29 mouse cellular contexts compared by ENCODE assay signal in the genomic region with DNA sequence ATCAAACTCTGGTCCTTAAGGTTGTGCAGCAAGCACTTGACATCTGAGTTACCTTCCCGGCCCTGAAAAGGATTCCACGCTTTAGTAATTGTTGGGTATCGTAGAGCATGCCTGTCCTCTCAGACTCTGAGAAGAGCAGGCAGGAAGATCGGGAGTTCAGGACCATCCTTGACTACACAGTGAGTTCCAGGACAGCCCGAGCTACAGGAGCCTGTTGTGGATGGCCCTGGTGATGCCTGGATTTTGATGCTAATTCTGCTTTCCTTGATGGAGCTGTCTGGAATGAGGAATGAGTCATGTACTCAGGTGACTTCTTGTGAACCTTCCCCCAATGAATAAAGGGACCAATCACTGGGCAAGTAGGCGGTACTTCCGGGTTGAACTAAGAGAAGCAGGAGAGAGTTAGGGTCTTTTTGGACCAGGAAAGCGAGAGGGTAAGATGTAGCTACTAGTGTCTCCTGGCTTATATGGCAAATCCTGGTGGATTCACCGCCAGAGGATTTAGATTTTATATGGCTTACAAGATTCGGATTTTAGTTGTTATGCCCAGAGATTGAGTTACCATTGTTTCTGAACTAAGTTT. TPM values are rescaled to one million over a fixed set of nuclear protein-coding genes. Genes with fewer than 3 reads are reported as not detected.
DNase-seq lines count a peak whose midpoint lies in the region; ATAC-seq and TF ChIP-seq lines count a peak whose summit lies in the region.
"Had no signal": no experiment of that assay in that cellular context is flagged by ENCODE, and none has a peak within 500 bp of the region (broad histone marks: within the 10 kb centered on the region; RNA-seq: fewer than 3 reads in every experiment).

No protein-coding gene starts in this region.

- ATAC-seq in liver, postnatal 0 days = no peak
- ATAC-seq in hindbrain, embryonic 12.5 days (ENCODE audit: low FRiP score) = no peak
- ATAC-seq: activated CD4-positive, CD25-positive, alpha-beta regulatory T cell, adult 4 months; forebrain, embryonic 14.5 days; forebrain, postnatal 0 days; hindbrain, postnatal 0 days; inflammation-experienced regulatory T-cells, adult 6 months; intestine, embryonic 16.5 days had no signal

- 82% methylated on average over 10 of the region's 10 CpGs for WGBS in heart, embryonic 10.5 days
- WGBS in liver, postnatal 0 days (ENCODE audit: insufficient replicate concordance) = 72% methylated on average over 10 of the region's 10 CpGs
- WGBS in hindbrain, embryonic 12.5 days = 85% methylated on average over 10 of the region's 10 CpGs

- TF ChIP-seq EP300 in liver, postnatal 0 days (IDR thresholded peaks at IDR 0.05; ENCODE audit: low read depth) = no peak

- peak; percentile 63 for DNase-seq in heart, embryonic 10.5 days (ENCODE audit: low spot score)
- no peak for DNase-seq in heart, postnatal 4 days
- DNase-seq in ES-CJ7 (ENCODE audit: low read depth, low spot score) (peak; percentile 89), WW6 (ENCODE audit: low read depth, low spot score) (peak; percentile 55)
- no peak for DNase-seq in liver, postnatal 0 days
- DNase-seq in right cerebral cortex, postnatal 4 days = no peak
- DNase-seq: adrenal gland, postnatal 10 days; adrenal gland, postnatal 36 days; B cell, adult 2 months; cerebellum, adult 2 months; cerebellum, adult 9-11 months; cerebellum, postnatal 25 days; forebrain, postnatal 0 days; gastrocnemius, adult 2 months; gastrocnemius, postnatal 14 days; heart, adult 18-20 months; heart, postnatal 14 days; kidney, adult 18-20 months had no signal

- no peak overlapping the region for H3K27ac ChIP-seq in heart, embryonic 10.5 days
- H3K27ac ChIP-seq in liver, postnatal 0 days (ENCODE audit: low read depth) = no peak overlapping the region
- H3K27ac ChIP-seq in hindbrain, embryonic 12.5 days = no peak overlapping the region
- H3K27ac ChIP-seq: embryonic facial prominence, embryonic 12.5 days; embryonic facial prominence, embryonic 15.5 days; gastrocnemius, adult 2 months; heart, embryonic 13.5 days; hindbrain, embryonic 10.5 days; hindbrain, embryonic 14.5 days; hindbrain, postnatal 0 days had no signal

- H3K36me3 ChIP-seq in heart, embryonic 10.5 days = no peaks in the 10 kb centered on the region
- no peaks in the 10 kb centered on the region for H3K36me3 ChIP-seq in liver, postnatal 0 days (replicated peaks; ENCODE audit: insufficient read depth, low read length)
- H3K36me3 ChIP-seq in hindbrain, embryonic 12.5 days = no peaks in the 10 kb centered on the region
- H3K36me3 ChIP-seq: embryonic facial prominence, embryonic 12.5 days; embryonic facial prominence, embryonic 15.5 days; heart, embryonic 13.5 days; hindbrain, embryonic 10.5 days had no signal

- TF ChIP-seq CTCF in liver, postnatal 0 days (IDR thresholded peaks at IDR 0.05; ENCODE audit: low read depth) = no peak

- H3K4me1 ChIP-seq in heart, embryonic 10.5 days = no peaks in the 10 kb centered on the region
- H3K4me1 ChIP-seq in liver, postnatal 0 days (ENCODE audit: insufficient read depth) = no peaks in the 10 kb centered on the region
- no peaks in the 10 kb centered on the region for H3K4me1 ChIP-seq in hindbrain, embryonic 12.5 days
- H3K4me1 ChIP-seq: embryonic facial prominence, embryonic 12.5 days; embryonic facial prominence, embryonic 15.5 days; heart, embryonic 13.5 days; hindbrain, embryonic 10.5 days had no signal

- no peak overlapping the region for H3K4me2 ChIP-seq in liver, postnatal 0 days (ENCODE audit: low read depth, low read length)
- H3K4me2 ChIP-seq in hindbrain, embryonic 12.5 days (replicated peaks) = no peak overlapping the region
- H3K4me2 ChIP-seq: embryonic facial prominence, embryonic 12.5 days; embryonic facial prominence, embryonic 15.5 days; heart, embryonic 13.5 days; hindbrain, embryonic 14.5 days had no signal

- H3K27me3 ChIP-seq in heart, embryonic 10.5 days (ENCODE audit: insufficient read depth, poor library complexity, severe bottlenecking) = no peaks in the 10 kb centered on the region
- no peaks in the 10 kb centered on the region for H3K27me3 ChIP-seq in liver, postnatal 0 days (ENCODE audit: insufficient read depth, low read length)
- no peaks in the 10 kb centered on the region for H3K27me3 ChIP-seq in hindbrain, embryonic 12.5 days
- H3K27me3 ChIP-seq: embryonic facial prominence, embryonic 12.5 days; embryonic facial prominence, embryonic 15.5 days; heart, embryonic 13.5 days had no signal

- H3K9ac ChIP-seq in liver, postnatal 0 days (replicated peaks) = no peak overlapping the region
- no peak overlapping the region for H3K9ac ChIP-seq in hindbrain, embryonic 12.5 days
- H3K9ac ChIP-seq: embryonic facial prominence, embryonic 12.5 days; embryonic facial prominence, embryonic 15.5 days; forebrain, postnatal 0 days; heart, embryonic 13.5 days; hindbrain, embryonic 14.5 days had no signal

- H3K9me3 ChIP-seq in heart, embryonic 10.5 days = no peaks in the 10 kb centered on the region
- no peaks in the 10 kb centered on the region for H3K9me3 ChIP-seq in liver, postnatal 0 days (ENCODE audit: low read length)
- H3K9me3 ChIP-seq in hindbrain, embryonic 12.5 days (replicated peaks) = no peaks in the 10 kb centered on the region
- H3K9me3 ChIP-seq: embryonic facial prominence, embryonic 12.5 days; embryonic facial prominence, embryonic 15.5 days; hindbrain, embryonic 10.5 days had no signal

- no peak overlapping the region for H3K4me3 ChIP-seq in heart, embryonic 10.5 days
- no peak overlapping the region for H3K4me3 ChIP-seq in liver, postnatal 0 days (ENCODE audit: low read depth, low read length)
- H3K4me3 ChIP-seq in hindbrain, embryonic 12.5 days = no peak overlapping the region
- H3K4me3 ChIP-seq: embryonic facial prominence, embryonic 12.5 days; embryonic facial prominence, embryonic 15.5 days; gastrocnemius, adult 2 months; heart, embryonic 13.5 days; hindbrain, embryonic 10.5 days had no signal

RNA-seq across cellular contexts. Expression of a gene that starts 32.4 kb away (rescaled TPM):
- 57.2 and 69.2 TPM in 2 replicates for polyA plus RNA-seq in heart, embryonic 10.5 days (2016; fragmentation: Nextera tagmentation; extraction: Ambion mirVana)
- total RNA-seq in heart, postnatal 4 days (2021) = 10 to 100 TPM; 54.4 to 56.7 TPM
- 61.1 and 62.6 TPM in 2 replicates for polyA plus RNA-seq in liver, postnatal 0 days (2015; fragmentation: Nextera tagmentation; extraction: Ambion mirVana)
- polyA plus RNA-seq in hindbrain, embryonic 12.5 days (2016; fragmentation: Nextera tagmentation; extraction: Ambion mirVana) = 23.3 and 31.2 TPM in 2 replicates

RNA-seq across cellular contexts. Expression of a gene that starts 35.8 kb away (rescaled TPM):
- 19.7 and 21.0 TPM in 2 replicates for polyA plus RNA-seq in heart, embryonic 10.5 days (2016; fragmentation: Nextera tagmentation; extraction: Ambion mirVana)
- 10 to 100 TPM; 22.4 to 29.3 TPM for total RNA-seq in heart, postnatal 4 days (2021)
- polyA plus RNA-seq in liver, postnatal 0 days (2015; fragmentation: Nextera tagmentation; extraction: Ambion mirVana) = 2.0 and 2.4 TPM in 2 replicates
- 51.5 and 54.4 TPM in 2 replicates for polyA plus RNA-seq in hindbrain, embryonic 12.5 days (2016; fragmentation: Nextera tagmentation; extraction: Ambion mirVana)

Comparison
In these comparisons a context has a peak if more than half of its experiments do, and no peak if none do; other contexts are left out.
1. DNase-seq: peak in heart, embryonic 10.5 days (single experiment), ES-CJ7 (single experiment) and WW6 (single experiment); none in heart, postnatal 4 days (single experiment), liver, postnatal 0 days (single experiment) and right cerebral cortex, postnatal 4 days (single experiment).